Mouse (Mus musculus): ENCODE measurements around the gene Fnip2. TPM values are rescaled to one million over a fixed set of nuclear protein-coding genes. Genes with fewer than 3 reads are reported as not detected.
"Not testable (repeated sequence)": the region's sequence is repeated elsewhere in the genome, so short reads cannot be mapped to it uniquely, and the experiment has no call there.

The Fnip2 gene
- polyA plus RNA-seq, 1 experiment from 2014 or later, result 3.9 TPM

DNA sequence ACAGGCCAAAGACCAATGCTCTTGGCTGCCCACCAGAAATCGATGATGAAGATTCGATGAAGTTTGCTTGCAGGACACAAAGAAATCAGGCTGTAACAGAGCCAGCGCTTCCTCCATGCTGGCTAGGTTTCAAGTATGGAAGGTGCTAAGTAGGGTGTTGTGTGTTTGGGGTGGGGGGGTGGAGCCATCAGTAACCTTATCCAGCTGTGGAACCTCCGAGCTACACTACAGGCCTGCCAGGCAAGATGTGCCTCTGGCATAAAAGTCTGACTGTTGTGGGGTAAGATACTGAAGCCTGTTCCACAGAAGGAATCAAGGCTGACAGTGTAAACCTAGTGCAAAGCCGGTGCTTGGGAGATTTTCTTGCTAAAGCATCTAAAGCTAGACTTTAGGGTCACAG is 119.2 kb downstream of the Fnip2 start:
- Histone ChIP-seq H3K4me3 (no peak overlapping the region), H3K4me1 (peaks cover 8% of the 10 kb centered on the region; the same call in 1 of the 2 replicates), H3K9ac (no peak overlapping the region), H3K4me2 (replicated peaks) (no peak overlapping the region), H3K9me3 (no peaks in the 10 kb centered on the region), H3K27me3 (no peaks in the 10 kb centered on the region), H3K27ac (no peak overlapping the region), H3K36me3 (no peaks in the 10 kb centered on the region)
- no peak for ATAC-seq (ENCODE audit: low FRiP score, low read depth)
- 61% methylated on average over 5 of the region's 5 CpGs for WGBS

- ATAC-seq (ENCODE audit: low FRiP score, low read depth); H3K9me3 ChIP-seq; H3K27me3 ChIP-seq: not testable (repeated sequence)
Measured at GRCm38 (mm10) chr3:79446648-79447047, 120.9 kb downstream of the Fnip2 start.

DNA sequence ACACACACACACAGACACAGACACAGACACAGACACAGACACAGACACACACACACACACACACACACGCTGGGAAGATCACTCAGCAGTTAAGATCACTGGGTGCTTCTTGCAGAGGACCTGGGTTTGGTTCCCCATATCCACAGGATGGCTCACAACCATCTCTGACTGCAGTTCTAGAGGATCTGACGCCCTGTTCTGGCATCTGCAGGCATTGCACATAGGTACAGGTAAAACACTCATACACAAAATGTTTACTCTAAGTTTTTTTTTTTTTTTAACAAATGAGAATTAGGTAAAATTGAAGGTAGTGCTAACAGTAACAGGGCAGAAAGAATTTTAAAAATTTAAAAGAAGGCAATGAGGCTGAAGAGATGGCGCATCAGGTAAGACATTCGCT is 121.5 kb downstream of the Fnip2 start:
- no peaks in the 10 kb centered on the region for H3K36me3 ChIP-seq
- H3K4me2 ChIP-seq (replicated peaks), result no peak overlapping the region
- H3K4me1 ChIP-seq, result peaks cover 12% of the 10 kb centered on the region; the same call in 1 of the 2 replicates
- 89% methylated on average over 4 of the region's 4 CpGs for WGBS
- H3K27ac ChIP-seq, result no peak overlapping the region
- H3K27me3 ChIP-seq, result no peaks in the 10 kb centered on the region
- H3K9ac ChIP-seq, result no peak overlapping the region
- no peak overlapping the region for H3K4me3 ChIP-seq
- no peak for ATAC-seq (ENCODE audit: low FRiP score, low read depth)
- no peaks in the 10 kb centered on the region for H3K9me3 ChIP-seq

More at GRCm38 (mm10) chr3:79446648-79447047, 120.9 kb downstream of the Fnip2 start:
- not testable (repeated sequence) for H3K36me3 ChIP-seq; H3K27ac ChIP-seq; H3K4me2 ChIP-seq (replicated peaks); H3K9ac ChIP-seq; H3K4me1 ChIP-seq; H3K4me3 ChIP-seq
- 83% methylated on average over 3 of the region's 3 CpGs for WGBS

- Histone ChIP-seq H3K27me3 (no peaks in the 10 kb centered on the region), H3K36me3 (no peaks in the 10 kb centered on the region), H3K4me3 (no peak overlapping the region), H3K4me1 (peaks cover 16% of the 10 kb centered on the region; the same call in 1 of the 2 replicates), H3K27ac (no peak overlapping the region), H3K9me3 (no peaks in the 10 kb centered on the region), H3K4me2 (replicated peaks) (no peak overlapping the region), H3K9ac (no peak overlapping the region)
- no peak for ATAC-seq (ENCODE audit: low FRiP score, low read depth)
- WGBS, result 79% methylated on average over 8 of the region's 8 CpGs
Measured at GRCm38 (mm10) chr3:79445041-79445440, 122.6 kb downstream of the Fnip2 start.

DNA sequence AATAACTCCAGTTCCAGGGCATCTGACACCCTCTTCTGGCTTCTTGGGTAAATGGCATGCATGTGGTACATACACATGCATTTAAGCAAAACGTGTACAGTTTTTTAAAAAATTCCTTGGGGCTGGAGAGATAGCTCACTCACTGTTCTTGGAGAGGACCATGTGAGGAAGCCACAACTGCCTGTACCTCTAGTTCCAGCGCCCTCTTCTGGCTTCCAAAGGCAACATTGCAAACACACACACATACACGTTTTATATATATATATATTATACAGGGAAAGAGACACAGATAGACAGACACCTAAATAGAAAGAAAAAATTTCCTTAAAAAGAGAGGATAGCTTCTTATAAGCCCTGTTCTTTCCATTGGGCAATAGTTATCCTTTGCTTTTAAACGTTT is 123.7 kb downstream of the Fnip2 start:
- H3K4me1 ChIP-seq, result peaks cover 15% of the 10 kb centered on the region; the same call in 1 of the 2 replicates
- no peaks in the 10 kb centered on the region for H3K27me3 ChIP-seq
- H3K4me2 ChIP-seq (replicated peaks), result no peak overlapping the region
- H3K27ac ChIP-seq, result no peak overlapping the region
- no peak overlapping the region for H3K4me3 ChIP-seq
- H3K9me3 ChIP-seq, result no peaks in the 10 kb centered on the region
- WGBS, result 66% methylated on average over 4 of the region's 4 CpGs
- no peak overlapping the region for H3K9ac ChIP-seq
- no peaks in the 10 kb centered on the region for H3K36me3 ChIP-seq
- no peak for ATAC-seq (ENCODE audit: low FRiP score, low read depth)

DNA sequence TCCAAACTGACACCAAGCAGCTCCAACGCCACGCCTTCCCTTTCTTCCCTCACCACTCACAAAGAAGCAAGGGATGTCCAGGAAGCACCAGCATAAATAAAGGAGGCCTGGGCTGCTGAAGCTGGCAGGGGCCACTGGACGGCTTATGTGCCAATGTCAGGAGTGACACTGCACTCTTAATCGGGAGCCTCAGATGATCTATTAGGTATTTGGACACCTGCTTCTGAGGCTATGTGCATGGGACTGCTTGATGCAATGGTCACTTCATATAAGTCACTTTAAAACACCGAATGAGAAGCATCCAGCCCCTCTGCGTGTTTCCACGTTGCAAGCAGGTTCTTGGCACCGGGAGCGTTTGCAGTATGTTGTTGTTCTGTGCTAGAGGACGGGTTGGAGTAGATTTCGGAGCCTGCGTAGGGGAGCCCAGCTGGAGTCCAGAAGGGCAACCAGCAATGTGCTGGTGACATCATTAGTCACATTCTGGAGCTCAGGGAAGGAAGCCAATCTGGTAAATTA is 126.6 kb downstream of the Fnip2 start:
- Histone ChIP-seq H3K9me3 (no peaks in the 10 kb centered on the region), H3K27ac (no peak overlapping the region), H3K4me1 (0 out of 2 replicates have a peak, but pooled peaks cover 8% of the 10 kb centered on the region), H3K4me3 (no peak overlapping the region), H3K27me3 (no peaks in the 10 kb centered on the region), H3K4me2 (replicated peaks) (no peak overlapping the region), H3K9ac (no peak overlapping the region), H3K36me3 (no peaks in the 10 kb centered on the region)
- WGBS, result 65% methylated on average over 12 of the region's 12 CpGs
- no peak for ATAC-seq (ENCODE audit: low FRiP score, low read depth)

GRCm38 (mm10) chr3:79438276-79438675 is 129.3 kb downstream of the Fnip2 start:
- no peak overlapping the region for H3K27ac ChIP-seq
- no peak overlapping the region for H3K4me2 ChIP-seq (replicated peaks)
- no peaks in the 10 kb centered on the region for H3K9me3 ChIP-seq
- H3K9ac ChIP-seq, result no peak overlapping the region
- H3K4me1 ChIP-seq, result 0 out of 2 replicates have a peak, but pooled peaks cover 8% of the 10 kb centered on the region
- 96% methylated on average over 3 of the region's 3 CpGs for WGBS
- ATAC-seq (ENCODE audit: low FRiP score, low read depth), result no peak
- H3K4me3 ChIP-seq, result no peak overlapping the region
- no peaks in the 10 kb centered on the region for H3K27me3 ChIP-seq
- H3K36me3 ChIP-seq, result no peaks in the 10 kb centered on the region

DNA sequence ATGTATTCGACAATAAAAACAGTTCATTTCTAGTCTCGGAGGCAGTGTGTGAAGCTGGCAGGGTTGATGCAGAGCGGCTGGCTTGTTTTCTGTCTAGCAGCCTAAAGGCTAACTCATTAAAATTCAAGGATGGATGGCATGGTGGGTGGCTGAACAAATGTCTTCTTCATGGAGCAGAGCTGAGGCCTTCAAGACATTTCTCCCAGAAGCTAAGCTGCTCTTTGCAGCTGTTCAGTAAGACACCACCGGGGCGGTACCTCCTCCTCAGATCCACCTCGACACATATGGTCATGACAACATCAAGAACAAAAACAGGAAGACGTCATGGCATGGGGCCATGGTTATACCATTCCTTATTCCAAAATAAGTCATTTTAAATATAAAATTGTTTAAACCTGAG is 131.4 kb downstream of the Fnip2 start:
- WGBS, result 88% methylated on average over 7 of the region's 7 CpGs
- Histone ChIP-seq H3K27me3 (no peaks in the 10 kb centered on the region), H3K4me1 (0 out of 2 replicates have a peak, but pooled peaks cover 4% of the 10 kb centered on the region), H3K36me3 (no peaks in the 10 kb centered on the region), H3K9ac (no peak overlapping the region), H3K4me2 (replicated peaks) (no peak overlapping the region), H3K9me3 (no peaks in the 10 kb centered on the region), H3K4me3 (no peak overlapping the region), H3K27ac (no peak overlapping the region)
- ATAC-seq (ENCODE audit: low FRiP score, low read depth), result no peak

DNA sequence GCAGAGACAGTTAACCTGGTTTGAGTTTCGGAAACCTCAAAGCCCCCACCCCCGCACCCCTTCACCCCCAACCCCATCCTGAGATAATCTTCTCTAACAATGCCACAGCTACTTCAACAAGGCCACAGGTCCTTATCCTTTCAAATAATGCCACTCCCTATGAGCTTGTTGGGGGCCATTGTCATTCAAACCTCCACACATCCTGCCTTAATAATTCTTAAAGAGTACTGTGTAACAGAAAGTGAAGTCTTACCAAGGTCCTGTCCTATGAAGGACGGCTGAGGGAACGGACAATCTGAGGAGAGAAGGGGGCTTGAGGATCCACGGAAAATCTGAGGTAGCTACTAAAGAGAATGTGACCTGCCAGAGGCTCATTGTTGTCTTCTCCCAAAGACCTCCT is 132.6 kb downstream of the Fnip2 start:
- Histone ChIP-seq H3K27me3 (no peaks in the 10 kb centered on the region), H3K9ac (no peak overlapping the region), H3K4me3 (no peak overlapping the region), H3K36me3 (no peaks in the 10 kb centered on the region), H3K27ac (no peak overlapping the region), H3K4me1 (no peaks in the 10 kb centered on the region), H3K4me2 (replicated peaks) (no peak overlapping the region), H3K9me3 (no peaks in the 10 kb centered on the region)
- ATAC-seq (ENCODE audit: low FRiP score, low read depth), result no peak
- 68% methylated on average over 5 of the region's 5 CpGs for WGBS

GRCm38 (mm10) chr3:79434436-79434835 is 133.2 kb downstream of the Fnip2 start:
- H3K27ac ChIP-seq, result no peak overlapping the region
- H3K9ac ChIP-seq, result no peak overlapping the region
- no peaks in the 10 kb centered on the region for H3K27me3 ChIP-seq
- H3K4me1 ChIP-seq, result no peaks in the 10 kb centered on the region
- WGBS, result 79% methylated on average over 9 of the region's 9 CpGs
- no peaks in the 10 kb centered on the region for H3K9me3 ChIP-seq
- ATAC-seq (ENCODE audit: low FRiP score, low read depth), result no peak
- no peak overlapping the region for H3K4me3 ChIP-seq
- no peak overlapping the region for H3K4me2 ChIP-seq (replicated peaks)
- H3K36me3 ChIP-seq, result no peaks in the 10 kb centered on the region

DNA sequence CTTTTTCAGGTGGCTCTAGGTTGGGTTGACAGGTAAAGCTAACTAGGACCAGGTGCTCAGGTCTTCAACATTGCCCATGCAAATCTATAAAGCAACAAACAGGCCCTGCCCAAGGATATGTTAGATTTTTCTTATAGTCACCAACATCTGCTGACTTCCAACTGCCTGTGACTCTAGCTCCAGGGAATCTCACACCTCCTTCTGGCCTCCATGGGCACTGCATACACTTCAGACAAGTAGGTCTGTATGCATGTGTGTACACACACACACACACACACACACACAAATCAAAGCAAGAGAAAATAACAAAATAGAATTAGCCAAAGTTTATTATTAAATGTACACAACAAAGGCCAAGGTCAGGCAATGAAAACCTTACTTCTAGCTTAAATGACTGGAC is 134.0 kb downstream of the Fnip2 start:
- Histone ChIP-seq H3K27me3 (no peaks in the 10 kb centered on the region), H3K36me3 (no peaks in the 10 kb centered on the region), H3K4me1 (no peaks in the 10 kb centered on the region), H3K9me3 (no peaks in the 10 kb centered on the region), H3K4me2 (replicated peaks) (no peak overlapping the region), H3K4me3 (no peak overlapping the region), H3K27ac (no peak overlapping the region), H3K9ac (no peak overlapping the region)
- no peak for ATAC-seq (ENCODE audit: low FRiP score, low read depth)

DNA sequence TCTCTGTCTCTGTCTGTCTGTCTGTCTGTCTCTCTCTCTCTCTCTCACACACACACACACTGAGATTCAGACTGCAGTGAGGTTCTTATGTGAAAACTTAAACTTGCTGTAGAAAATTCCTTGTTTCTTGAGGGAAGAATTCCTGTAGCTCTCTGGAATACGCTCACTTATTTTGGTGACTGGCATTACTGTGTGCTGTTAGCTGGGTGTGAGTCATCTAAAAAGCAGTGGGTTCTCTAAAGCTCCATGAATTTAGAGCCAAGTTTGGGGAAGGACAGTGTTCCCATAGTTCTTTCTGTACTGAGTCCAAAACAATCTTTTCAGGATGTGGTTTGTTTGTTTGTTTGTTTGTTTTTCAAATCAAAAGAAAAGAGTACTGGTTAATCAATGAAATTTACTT is 142.2 kb downstream of the Fnip2 start:
- Histone ChIP-seq H3K9ac (no peak overlapping the region), H3K36me3 (no peaks in the 10 kb centered on the region), H3K4me3 (no peak overlapping the region), H3K4me1 (no peaks in the 10 kb centered on the region), H3K27me3 (no peaks in the 10 kb centered on the region), H3K4me2 (replicated peaks) (no peak overlapping the region), H3K27ac (no peak overlapping the region), H3K9me3 (no peaks in the 10 kb centered on the region)
- WGBS, result 86% methylated on average over 1 of the region's 1 CpGs
- no peak for ATAC-seq (ENCODE audit: low FRiP score, low read depth)

- no peaks in the 10 kb centered on the region for H3K9me3 ChIP-seq
- no peak overlapping the region for H3K4me2 ChIP-seq (replicated peaks)
- H3K4me3 ChIP-seq, result no peak overlapping the region
- H3K4me1 ChIP-seq, result peaks cover 4% of the 10 kb centered on the region; the same call in 1 of the 2 replicates
- WGBS, result 85% methylated on average over 14 of the region's 14 CpGs
- H3K36me3 ChIP-seq, result no peaks in the 10 kb centered on the region
- no peaks in the 10 kb centered on the region for H3K27me3 ChIP-seq
- no peak for ATAC-seq (ENCODE audit: low FRiP score, low read depth)
- H3K27ac ChIP-seq, result no peak overlapping the region
- H3K9ac ChIP-seq, result no peak overlapping the region
Measured at GRCm38 (mm10) chr3:79418921-79419320, 148.7 kb downstream of the Fnip2 start.
